Mouse (Mus musculus): ENCODE data around the gene Ndufs1.
"Not testable (repeated sequence)": the region's sequence is repeated elsewhere in the genome, so short reads cannot be mapped to it uniquely, and the experiment has no call there.

Ndufs1 gene

DNA sequence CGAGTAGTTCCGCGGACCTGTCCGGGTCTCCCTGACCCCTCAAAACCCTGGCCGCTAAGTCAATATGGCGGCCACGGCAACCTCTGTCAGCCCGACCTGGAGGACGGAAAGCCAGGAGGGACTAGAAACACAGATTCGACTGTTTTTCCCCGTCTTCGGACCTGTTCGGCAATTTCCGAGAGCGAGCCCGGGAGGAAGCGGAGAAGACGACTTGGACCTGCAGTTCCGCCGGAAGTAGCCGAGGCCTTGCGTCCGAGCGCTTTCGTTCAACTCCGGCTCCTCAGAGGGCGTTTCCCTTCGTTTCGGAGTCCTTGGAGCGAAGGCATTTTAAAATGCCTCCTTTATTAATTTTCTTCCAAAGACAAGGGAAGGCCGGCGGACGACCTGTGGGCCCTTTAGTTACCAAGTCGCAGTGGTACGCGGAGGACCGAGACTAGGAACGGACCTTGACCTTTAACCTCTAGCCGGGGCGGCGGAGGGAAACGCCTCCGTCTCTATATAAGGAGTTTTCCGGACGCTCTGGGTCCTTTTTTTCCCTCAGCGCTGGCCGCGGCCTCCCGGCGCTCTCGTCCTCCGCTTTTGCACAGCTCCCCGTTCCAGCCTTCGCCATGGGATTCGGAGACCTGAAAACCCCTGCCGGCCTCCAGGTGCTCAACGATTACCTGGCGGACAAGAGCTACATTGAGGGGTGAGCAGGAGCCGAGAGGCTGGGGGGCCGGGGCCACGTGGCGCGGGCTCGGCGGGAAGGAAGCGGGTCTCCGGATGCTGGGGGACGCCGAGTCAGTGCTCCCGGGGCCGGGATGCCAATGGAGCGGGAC is at the start of gene Ndufs1, which contains the start of gene Eef1b2:
Ndufs1 (minus strand) TSS at position 230 of the 818 bp plus-strand sequence.
Eef1b2 (plus strand) TSS at position 222 of the 818 bp plus-strand sequence.
- DNase-seq (ENCODE audit: low read depth): peak; percentile 98

DNA sequence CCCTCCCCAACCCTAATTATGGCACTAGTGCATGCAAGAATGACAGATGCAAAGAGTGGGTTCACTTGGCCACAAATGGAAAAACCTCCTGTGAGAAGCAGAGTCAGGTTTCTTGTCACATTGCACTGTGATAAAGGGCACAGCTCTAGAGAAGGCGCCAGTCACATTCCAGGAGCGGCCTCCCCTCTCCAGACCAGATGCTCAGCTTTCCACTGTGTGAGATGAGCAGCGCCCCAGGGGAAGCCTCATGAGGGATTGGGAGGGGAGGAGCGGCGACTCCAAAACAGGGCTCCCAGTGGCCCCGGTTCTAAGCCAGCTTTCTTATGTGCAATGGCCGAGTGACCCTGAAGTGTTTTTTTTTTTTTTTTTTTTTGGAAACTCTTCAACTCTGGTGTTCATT is 49.3 kb upstream of the Ndufs1 start:
- no peak for DNase-seq (ENCODE audit: low read depth)

DNA sequence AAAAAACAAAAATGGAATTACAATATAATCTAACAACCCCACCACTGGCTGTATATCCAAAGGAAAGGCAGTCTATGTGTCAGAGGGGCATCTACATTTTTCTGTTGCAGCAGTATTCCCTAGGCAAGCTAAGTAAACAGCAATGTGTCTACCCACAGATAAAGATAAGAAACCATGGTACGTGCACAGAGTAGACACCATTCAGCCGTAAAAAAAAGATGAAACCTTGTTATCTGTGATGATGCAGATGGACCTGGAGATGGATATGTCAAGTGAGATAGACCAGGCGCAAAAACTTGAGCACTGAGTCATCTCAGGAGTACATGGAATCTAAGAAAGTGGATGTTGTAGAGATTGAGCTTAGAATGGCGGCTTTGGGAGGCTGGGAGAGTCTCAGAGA is 48.4 kb upstream of the Ndufs1 start:
- no peak for DNase-seq (ENCODE audit: low read depth)

DNA sequence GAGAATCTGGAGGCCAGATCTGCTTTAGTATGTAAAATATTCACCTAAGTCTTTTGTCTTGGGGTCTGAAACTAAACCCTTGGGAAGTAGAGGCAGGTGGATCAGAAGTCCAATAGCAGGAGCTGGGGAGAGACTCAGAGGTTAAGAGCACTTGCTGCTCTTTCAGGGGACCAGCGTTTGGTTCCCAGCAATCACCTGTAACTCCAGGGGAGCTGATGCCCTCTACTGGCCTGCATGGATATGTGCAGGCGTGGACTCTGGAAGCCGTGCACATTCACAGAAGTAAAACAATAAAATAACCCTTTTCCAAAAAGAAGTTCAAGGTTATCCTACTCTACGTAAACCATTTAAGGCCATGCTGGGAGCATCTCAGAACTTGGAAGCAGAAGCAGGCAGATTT is 42.6 kb upstream of the Ndufs1 start:
- no peak for DNase-seq (ENCODE audit: low read depth)

DNA sequence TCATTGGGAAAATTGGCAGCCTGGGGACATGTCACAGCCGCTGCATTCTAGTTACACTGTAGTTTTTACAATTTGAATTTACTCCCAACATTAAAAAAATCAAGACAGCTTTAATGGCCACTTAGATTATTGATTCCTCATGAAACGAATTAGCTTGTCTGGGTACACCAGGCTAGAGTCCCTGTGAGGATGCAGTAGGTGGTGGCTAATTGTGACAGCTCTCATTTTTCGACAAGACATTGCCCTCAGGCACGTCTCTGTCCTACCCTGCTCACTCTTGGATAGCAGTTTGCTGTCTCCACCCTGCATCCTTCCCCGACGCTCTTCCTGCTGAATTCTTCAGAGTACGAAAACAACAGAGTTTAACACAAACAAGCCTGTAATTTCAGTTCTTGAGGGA is 38.0 kb upstream of the Ndufs1 start:
- DNase-seq (ENCODE audit: low read depth): no peak

DNA sequence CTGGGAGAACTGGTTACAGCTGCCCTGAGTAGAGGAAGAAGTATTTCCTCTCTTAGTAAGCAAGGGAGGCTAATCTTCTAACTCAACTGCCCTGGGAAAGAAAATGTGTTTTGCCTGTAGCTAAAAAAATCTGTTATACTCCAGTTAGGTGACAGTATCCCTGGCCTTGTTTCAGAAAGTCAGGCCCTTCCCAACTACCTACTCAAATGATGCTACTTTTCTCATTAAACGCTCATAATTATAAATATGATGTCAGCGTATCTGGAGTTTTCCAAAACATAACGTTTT is 37.6 kb upstream of the Ndufs1 start, which contains the start of gene Gpr1:
Gpr1 (minus strand) TSS at position 273 of the 288 bp plus-strand sequence.
- DNase-seq (ENCODE audit: low read depth): no peak

DNA sequence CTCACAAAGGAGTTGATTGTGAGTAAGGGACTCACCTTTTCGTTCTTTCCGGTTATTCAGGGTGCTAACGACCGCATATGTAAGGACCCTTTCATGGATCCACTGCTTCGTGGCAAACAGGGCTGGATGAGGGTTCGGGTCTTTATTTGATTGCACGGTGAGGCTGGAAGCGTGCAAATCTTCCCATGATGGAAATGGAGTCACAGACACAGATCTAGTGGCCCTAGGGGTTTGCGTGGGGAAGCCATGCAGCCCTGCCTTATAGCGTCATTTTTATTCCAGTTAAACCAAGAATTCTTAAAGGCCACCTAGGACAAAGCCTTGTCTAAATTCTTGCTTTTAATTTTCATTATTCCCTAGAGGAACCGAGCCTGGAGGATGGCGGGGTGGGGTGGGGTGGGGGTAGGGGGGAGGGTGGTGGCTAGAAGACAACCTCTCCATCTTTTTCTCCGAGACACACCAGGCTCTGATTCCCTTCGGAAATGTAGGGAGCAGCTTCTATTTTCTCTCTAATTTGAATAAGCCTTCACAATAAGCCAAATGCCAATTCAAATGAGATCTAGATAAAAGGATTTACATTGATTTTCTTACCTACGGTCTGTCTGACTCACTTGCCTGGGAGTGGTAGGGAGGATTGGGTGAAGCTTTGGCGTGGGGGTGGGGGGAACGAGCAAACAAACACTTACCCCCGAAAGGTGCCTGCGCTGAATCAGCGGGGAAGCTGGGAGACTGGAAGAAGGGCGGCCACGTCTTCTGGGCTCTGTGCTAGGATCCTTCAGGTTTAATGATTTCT is 37.0 kb upstream of the Ndufs1 start:
- no peak for DNase-seq (ENCODE audit: low read depth)

DNA sequence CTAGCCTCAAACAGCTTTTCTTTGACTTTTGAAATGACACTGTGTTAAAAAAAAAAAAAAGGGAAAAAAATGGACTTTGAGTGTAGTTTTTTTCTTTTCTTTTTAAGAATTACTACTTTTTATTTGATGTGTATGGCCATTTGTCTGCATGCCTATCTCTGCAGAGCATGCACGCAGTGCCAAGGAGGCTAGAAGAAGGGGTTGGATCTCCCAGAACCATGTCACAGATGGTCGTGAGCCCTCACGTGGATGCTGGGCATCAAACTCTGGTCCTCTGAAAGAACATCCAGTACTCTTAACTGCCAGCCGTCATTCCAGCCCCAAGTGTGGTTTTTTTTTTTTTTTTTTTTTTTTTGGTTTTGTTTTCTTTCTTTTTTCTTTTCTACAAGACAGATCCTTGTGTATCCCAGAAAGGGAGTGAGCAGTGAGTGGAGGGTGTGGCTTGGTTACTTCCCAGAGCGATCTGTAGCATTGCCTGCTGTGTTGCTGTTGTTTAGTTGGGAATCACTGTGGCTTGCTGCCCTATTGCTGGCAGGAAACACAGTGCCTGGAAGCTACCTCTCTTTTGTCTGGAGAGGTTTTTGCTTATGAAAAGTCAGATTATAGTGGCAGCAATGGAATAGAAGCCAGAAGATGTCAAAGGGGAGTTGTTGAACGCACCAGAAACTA is 33.4 kb upstream of the Ndufs1 start:
- DNase-seq (ENCODE audit: low read depth): no peak

DNA sequence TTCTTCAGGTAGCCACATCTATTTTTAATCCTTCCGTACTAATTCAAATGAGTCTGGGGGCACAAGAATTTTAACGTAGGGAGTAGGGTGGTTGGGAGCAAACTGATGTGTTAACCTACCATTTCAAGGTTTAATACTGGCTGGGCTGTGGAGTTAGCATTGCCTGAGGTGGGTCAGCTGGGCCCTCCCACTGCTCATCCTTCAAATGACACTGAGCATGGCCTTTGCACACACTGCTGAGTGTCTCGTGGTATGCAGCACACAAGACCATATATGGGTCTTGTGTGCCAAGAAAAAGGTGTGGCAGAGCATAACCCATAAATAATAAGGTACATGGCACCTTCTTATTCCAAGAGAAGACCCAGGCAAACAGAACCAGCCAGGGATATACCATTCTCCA is 31.0 kb upstream of the Ndufs1 start:
- no peak for DNase-seq (ENCODE audit: low read depth)

DNA sequence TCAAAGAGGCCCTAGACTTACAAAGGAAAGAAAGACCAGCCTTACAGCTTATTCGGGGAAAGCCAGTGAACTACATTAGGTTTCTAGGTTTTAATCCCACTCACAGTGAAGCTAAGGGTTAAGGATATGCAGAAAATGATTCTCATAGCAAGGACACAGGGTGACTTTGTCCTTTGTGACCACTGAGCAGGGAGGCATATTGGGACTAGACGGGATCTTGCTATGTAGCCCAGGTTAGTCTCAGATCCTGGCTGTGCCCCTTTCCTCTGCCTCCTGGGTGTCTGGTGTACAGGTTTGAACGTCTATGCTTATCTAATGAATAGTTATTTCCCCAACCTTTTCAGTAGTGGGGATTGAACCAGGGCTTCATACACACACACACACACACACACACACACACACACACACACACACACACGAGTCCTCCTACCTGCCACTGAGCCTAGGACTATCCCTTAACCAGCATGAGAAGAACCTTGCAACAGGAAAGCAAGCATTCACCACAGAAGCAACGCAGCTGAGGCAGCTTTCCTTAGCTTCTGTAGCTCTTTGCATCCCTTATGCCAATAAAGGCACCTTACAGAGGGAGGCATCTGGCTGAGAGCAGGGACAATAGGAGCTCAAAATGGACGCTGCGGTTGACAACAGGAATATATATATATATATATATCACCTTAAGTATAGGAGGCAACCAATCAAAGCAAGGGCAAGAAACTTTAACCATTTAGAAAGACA is 28.2 kb upstream of the Ndufs1 start:
- no peak for DNase-seq (ENCODE audit: low read depth)

DNA sequence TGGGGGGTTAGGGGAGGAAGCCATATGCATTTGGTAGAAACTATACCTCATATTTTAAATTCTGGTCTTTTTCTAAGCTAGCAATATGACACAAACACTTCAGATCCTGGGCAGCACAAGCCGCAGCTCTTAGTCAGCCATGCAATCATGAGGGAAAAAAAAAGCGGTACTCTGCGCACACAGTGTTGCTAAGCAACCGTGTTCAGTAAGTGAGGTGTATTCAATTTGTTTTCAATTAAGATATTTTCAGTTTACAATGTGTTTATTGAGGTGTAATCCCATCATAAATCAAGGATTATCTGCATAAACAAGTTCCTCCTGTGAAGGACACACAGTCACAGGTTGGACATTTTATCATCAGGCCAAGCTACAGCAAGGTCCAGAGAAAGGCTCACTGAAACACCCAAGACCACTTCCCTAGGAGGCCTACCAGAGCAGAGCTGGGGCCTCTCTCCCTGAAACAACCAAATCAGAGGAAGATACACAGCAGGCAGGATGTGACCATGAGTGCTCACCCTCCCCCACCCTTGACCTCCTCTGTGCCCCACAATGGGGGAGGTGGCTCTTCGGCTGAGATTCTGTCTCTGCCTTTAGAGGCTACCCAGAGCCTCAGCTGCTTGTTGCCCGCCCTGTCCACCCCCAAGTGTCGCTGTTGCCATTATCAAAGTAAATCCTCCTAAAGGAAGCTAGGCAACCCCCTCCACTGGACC is 27.5 kb upstream of the Ndufs1 start:
- DNase-seq (ENCODE audit: low read depth): peak; percentile 56

DNA sequence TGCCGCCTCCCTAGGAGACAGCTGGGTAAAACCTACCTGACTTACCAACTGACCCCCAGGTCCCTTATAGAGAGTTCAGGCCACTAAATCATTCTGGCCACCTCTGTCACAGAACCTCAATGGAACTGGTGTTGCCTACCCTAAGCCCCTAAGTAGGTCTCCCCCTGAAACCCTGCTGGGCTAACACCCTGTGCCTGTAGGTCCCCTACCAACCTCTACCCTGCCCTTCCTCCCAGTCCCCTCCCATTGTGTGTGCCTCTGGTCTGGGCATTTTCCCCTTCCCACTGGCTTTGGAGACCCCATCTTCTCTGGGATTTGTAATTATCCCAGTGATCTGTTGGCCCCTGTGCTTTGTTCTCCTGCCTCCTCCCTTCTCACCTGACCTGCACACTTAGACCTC is 26.8 kb upstream of the Ndufs1 start:
- no peak for DNase-seq (ENCODE audit: low read depth)

DNA sequence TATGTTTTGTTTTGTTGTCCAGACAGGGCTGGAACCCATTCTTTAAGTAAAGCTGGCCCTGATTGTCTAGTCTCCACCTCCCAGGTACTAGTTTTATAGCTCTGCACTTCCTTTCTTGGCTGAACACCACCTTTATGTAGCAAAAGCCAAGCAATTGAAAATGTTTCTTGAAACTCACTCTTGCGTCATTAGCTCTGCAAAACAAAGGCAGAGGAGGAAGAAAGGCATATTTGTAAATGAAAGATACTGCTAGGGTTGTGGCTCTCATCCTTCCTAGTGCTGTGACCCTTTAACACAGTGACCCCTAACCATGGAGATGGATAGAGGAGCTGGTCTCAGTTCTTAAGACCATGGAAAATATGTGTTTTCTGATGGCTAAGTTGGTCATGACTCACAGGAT is 25.0 kb upstream of the Ndufs1 start:
- DNase-seq (ENCODE audit: low read depth): no peak

DNA sequence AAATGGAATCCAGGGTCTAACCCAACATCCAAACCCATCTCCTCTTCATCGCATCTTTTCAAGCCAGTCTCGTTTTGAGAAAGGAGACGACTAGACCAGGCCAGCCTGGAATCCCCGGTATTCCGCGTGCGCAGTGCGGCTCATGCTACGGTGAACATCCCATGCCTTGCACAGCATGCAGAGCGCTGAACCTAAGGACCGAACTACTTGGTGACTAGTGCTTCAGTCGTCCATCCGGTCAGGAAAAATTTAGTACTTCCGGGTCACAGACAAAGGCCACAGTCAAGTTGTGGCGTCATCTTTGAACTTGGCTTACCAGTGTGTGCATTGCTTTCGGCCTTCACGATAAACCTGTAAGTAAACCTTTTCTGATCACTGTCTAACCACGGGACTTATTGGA is 23.7 kb upstream of the Ndufs1 start:
- DNase-seq (ENCODE audit: low read depth): no peak

DNA sequence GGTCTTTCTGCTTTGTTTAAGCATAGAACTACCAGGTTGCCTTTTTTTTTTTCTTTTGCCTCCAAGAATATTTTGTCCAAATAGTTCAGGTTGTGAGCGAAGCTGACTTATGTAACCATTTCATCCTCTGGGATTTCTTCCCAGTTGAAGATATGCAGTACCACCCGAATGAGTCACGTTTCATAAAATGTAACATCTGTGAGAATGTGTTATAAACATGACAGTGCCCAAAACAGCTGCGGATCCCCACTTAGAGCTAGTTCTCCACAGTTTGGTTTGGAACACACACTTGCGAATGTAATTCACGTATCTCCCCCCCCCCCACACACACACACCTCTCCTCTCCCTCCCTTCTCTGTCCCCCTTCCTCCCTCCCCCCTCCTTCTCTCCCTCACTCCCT is 22.8 kb upstream of the Ndufs1 start:
- DNase-seq (ENCODE audit: low read depth): peak; percentile 76

DNA sequence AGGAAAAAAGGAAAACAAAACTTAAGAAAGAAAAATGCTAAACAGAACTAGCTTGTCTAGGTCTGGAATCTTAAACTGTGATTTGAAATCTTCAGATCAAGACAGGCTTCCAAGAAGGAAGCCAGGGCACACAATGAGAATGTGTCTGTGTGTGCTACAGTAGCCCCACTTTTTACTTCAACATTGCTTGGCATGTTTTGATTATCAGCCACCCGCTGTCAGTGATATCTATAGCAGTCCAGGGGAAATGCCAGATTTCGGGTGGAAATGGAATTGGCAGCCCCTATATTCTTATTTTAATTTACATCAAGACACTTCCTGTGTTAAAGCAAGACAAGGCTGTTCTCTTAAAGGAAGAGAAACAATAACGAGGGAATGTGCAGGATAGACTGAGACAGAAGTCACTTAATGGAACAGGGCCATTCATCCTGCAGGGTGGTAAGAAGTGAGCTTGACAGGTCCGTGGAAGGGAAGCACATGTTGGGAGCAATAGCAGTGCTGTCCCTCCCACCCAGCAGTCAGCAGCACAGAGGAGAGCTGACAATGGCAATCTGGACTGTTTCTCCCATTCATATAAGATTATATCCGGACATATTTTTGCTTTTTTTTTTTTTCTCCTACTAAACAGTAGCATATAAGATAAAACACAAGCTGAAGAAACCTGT is 19.3 kb upstream of the Ndufs1 start:
- no peak for DNase-seq (ENCODE audit: low read depth)

DNA sequence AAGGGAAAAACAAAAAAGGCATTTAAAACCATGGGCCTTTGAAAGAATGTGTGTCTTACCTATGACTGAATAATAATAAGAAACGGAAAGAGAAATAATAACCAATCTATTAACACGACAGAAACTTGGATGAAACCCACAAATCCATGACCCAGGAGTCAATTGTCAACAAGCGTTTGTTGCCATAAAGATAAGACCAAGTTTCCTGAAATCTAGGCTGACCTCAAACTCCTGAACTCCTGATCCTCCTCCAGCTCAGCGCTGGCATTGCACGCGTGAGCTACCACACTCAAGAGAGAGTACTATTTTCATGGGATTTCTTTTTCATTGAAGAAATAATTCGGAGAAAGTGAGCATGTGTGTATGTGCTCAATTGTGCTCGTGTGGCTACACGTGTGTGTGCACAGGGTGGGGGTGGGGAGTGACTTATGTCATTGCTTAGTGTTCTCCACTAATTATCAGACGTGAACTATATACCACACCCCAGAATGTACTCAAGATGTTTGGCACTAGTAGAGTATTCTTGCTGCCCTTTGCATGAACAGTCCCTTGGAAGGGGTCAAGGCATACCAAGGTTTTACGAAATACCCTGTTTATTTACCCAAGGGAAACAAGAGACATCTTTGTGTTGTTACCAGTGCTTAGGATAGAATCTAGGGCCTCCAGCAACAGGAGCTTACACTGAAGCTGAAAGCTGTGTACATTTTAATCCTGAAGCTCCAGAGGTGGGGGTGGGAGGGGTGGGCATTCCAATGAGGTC is 15.9 kb upstream of the Ndufs1 start:
- DNase-seq (ENCODE audit: low read depth): peak; percentile 70

DNA sequence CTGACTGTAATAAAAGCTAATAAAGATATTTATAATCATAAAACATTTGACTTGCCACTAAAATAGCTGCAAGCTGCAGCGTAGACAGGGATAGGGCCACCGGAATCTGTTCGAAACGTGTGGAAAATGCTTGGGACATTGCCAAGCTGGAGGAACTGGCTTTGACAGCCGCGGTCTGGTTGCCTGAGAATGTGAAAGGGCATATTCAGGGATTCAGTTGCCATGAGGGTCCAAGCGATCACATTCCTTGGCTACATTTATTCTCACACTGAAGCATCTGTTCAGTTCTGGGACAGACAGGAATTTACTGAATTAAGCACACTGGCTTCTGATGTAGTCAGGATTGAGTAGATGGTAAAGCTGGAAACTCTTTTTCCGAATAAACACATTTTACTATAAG is 14.2 kb upstream of the Ndufs1 start:
- no peak for DNase-seq (ENCODE audit: low read depth)

DNA sequence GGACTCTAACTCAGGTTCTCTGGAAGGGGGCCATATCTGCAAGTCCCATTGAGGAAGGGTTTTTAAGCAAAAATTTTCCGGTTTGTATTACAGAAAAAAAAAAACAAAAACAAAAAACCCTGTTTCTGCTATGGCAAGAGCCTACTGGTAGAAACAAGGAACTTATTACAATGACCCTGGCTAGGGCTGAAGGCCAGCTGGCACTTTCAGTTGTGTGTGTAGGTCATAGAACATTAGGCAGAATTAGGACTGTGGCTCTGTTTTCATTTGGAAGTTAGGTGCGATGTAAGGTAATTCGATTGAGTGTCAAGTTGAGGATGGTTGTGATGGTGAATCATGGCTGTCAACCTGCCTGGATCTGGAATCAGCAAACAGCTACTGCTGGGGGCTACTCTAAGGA is 11.9 kb upstream of the Ndufs1 start:
- DNase-seq (ENCODE audit: low read depth): no peak

DNA sequence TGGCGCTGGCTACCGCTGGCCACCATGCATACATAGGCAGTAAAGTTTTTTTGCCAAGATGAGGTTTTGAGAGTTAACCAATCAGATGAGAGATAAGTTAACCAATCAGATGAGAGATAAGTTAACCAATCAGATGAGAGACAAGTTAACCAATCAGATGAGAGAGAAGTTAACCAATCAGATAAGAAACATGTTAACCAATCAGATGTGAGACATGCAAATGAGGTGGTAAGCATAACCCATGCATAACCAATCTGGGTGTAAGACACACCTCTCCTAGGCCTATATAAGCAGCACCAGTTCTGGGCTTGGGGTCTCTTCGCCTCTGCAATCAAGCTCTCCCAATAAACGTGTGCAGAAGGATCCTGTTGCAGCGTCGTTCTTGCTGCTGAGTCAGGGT is 8.8 kb upstream of the Ndufs1 start:
- DNase-seq (ENCODE audit: low read depth): not testable (repeated sequence)

Measured in NIH3T3 (cell line).